Mouse (Mus musculus) E14TG2a.4 (cell line): ENCODE measurements around the gene Acta1.

ENCODE experiments used
- CTCF ChIP-seq: conservative IDR thresholded peaks from 2 replicates; pipeline ENCODE4 v1.5.1; 2014; ENCODE audit warnings: low read length
- NANOG ChIP-seq: IDR thresholded peaks from 2 replicates; pipeline ENCODE4 v1.6.1; 2014; ENCODE audit warnings: borderline replicate concordance, low read length, mixed read lengths
- POU5F1 ChIP-seq: IDR thresholded peaks from 2 replicates; pipeline ENCODE4 v1.6.1; 2014; ENCODE audit warnings: low read length, borderline replicate concordance

DNA sequence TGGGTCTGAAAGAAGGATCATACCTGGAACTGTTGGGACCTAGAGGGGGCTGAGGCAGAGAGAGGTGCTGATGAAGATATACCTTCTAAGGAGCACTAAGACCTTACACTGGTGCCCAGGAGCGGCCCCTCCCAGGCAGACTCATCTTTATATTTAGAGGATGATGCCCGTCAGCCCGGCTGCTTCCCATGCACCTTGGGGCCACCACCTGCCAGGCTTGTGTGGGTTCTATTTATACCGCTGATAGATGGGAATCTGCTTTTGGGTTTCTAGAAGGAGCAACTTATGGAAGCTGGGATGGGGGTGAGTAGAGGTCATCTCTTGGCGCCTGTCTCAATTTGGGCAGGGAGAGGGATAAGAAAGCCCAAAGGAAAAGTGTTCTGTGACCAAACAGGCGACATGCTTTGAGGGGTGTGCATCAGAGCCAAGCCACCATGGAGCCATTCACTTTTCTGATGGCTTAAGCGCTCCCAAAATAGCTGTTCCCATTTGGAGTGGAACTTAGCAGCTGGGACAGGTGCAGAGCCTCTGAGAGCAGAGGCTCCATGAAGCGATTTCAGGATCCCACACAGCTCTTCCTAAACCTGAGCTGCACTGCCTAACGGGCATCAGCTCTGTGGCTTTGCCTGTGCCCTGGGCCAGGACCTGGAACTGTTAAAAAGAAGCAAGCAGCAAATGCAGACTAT lies 1.3 kb upstream of the Acta1 start:
- no peak for TF ChIP-seq CTCF
- no peak for TF ChIP-seq POU5F1
- no peak for TF ChIP-seq NANOG
